Mouse (Mus musculus) T-helper 1 cell (primary cell): ENCODE measurements around the gene Lmx1b.

ENCODE experiments used
- in situ Hi-C: fragments of 300-600 bp; cut with MboI, MseI; formaldehyde crosslinking; loops from one replicate; pipeline ENCODE4 v1.15.1; 2025; ENCODE audit warnings: high pct_unique_total_duplicates

The Lmx1b gene

DNA sequence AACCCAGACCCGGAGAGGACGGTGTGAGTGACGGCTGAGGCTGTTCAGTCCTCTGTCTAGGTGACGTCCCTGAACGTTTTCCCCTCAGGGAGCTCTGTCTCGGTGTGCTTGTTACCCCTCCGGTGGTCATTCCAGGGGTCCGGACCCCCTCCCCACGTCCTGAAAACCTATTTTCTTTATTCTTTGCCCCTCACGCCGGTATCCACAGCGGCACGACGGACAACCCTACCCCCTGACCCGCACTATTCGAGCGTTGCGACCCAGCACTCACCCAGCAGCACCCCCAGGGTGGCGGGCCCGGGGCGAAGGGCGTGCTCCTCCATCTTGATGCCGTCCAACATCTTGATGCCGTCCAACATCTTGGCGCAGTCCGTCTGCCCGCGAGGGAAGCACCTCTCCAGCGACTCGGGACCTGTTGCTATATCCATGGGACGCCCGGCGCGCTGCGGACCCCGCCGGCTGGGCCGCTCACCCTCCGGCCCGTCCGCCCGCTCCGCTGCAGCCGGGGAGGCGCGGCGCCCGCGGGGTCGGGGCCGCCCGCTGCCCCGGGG lies at the start of gene Lmx1b:
Gene Lmx1b, minus strand, starts transcription at position 341 of the 551 bp plus-strand sequence.
- in situ Hi-C loops: no loop called here

DNA sequence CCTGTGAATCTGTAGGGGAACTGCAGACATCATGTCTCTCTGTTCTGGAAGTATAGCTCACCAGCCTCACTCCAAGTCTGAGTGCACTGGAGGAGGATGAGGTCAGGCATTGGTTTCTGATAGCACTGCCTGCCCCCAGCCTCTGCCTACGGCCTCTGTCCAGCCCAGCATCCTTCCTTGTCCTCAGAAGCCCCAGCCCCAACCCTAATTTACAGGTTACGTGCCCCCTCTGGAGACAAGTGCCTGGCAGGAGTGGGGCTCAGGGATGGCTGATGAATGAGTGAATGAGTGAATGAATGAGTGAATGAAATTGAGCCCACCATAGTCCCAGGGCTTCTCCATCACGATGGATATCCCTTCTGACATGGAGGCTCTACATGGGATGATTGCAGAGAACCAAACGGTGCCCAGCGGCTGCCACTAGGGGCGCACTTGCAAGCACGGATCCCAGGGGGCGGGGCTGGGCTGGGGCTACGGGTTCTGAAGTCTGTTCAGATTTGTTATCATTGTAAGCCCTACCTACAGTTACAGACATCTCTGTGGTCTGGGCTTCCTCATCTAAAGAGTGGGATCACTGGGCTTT lies 49.7 kb upstream of the Lmx1b start:
- in situ Hi-C loops: no loop called here

DNA sequence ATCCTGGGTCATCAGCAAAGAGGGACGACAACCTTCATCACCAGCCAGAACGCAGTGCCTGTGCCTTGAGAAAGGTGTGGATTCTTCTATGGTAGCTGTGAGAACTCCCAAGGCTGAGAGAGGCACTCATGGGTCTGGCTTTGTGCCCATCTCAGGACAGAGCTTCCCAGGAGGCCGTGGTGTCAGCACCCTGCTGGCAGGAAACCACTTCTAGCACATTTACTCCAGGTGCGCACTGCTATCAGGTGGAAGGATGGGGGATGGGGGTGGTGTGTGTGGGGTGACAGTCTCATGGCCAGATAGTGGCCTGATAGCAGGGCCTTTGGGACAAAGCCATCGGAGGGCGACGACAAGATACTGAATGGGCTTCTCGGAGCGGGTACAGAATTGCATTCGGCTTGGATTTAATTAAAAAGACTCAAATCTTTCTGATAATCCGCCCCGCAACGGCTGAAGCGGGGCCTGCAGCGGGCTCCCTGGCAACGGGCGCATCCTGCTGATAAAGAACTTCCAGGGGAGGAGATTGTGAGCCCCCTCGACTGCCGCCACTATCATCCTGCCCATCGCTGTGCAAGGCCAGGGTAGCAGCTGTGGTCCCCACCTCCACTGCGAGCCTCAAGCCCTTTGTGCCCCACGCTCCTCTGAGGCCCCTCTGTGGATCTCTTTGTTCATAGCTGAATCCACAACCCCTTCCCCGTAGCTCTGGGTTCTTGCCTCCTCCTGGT lies 49.0 kb upstream of the Lmx1b start:
- in situ Hi-C loops: no loop called here

DNA sequence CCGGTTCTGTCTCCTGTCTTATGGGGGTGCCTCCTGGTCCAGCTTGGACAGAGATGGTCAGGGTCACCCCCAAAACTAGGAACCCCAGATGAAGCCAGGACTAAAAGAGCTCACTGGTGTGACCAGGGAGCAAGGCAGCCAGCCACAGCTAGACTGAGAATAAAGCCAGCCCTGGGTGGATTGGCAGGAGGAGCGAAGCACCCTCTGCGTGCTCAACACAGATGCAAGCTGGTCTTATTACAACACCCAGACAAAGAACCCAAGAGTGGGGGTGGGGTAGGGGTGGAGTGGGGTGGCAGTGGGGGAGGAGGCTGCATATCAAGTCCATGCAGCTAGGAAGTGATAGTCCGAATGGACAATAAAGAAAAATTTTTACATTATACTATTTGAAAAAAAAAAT lies 43.3 kb upstream of the Lmx1b start:
- in situ Hi-C loops: loop anchor here (5.0 kb wide), 1 partner anchor 49 kb away; no protein-coding TSS in a partner anchor

DNA sequence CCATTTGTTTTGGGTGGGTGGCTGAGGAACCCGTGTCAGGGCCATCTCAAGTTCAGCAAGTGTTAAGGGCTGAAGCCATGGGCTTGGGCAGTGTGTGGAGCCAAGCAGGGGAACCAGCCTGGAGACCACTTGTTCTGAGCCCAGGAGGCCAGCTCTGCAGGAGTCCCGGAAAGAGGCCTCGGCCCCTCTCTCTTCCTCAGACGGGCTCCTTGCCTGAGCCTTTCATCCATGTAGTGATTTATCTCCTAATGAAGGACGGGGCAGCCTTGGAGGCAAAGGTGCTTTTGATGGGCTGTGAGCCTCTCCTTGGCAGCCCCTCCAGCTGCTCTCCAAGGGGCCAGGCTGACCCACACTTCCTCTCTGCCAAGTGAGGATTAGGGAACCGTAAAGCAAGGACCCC lies 42.8 kb upstream of the Lmx1b start:
- in situ Hi-C loops: loop anchor here (5.0 kb wide), 1 partner anchor 49 kb away; no protein-coding TSS in a partner anchor

DNA sequence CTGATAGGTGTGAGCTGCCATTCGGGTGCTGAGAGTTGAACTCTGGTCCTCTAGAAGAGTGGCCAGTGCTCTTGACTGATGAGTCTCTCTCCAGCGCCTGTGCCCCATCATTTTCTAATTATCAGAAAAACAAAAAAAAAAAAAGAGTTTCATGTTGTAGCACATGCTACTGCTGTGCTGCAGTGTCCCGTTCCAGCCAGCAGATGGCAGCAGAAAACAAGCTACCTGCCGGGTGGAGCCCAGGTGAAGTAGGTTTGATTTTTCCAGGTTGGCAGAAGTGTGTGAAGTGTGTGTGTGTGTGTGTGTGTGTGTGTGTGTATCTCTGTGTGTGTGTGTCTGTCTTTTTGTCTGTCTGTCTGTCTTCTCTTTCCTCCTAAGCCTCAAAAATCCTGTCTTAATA lies 41.9 kb upstream of the Lmx1b start:
- in situ Hi-C loops: loop anchor here (5.0 kb wide), 1 partner anchor 50 kb away; no protein-coding TSS in a partner anchor

DNA sequence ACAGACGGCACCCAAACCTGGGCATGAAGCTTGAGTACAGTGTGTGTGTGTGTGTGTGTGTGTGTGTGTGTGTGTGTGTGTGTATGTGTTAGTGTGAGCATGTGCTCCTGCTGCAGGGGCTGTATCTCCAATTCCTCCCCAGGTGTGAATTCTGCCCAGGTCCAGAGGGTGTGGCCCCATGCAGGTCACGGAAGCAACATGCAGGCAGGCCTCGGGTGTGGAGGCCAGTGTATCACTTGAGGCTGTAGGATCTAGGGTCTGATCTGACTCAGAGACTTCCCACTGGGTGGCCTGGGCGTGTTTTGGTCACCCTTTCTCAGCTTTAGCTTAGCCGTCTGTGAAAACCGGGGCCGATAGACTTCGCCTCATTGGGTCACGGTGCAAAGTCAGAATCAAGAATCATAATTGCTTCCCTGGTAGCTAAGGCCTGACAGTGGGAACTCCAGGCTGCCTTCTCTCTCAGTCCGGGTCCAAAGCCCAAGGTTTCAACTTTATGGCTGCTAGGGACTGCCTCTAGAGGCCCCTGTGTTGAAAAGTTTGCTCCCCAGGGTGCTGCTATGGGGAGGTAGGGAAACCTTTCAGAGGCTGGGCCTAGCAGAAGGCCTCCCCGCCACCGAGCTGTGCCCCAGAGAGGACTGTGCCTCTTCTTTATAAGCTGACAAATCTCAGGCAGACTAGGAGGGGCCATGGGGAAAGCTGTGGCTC lies 38.8 kb upstream of the Lmx1b start:
- in situ Hi-C loops: no loop called here

DNA sequence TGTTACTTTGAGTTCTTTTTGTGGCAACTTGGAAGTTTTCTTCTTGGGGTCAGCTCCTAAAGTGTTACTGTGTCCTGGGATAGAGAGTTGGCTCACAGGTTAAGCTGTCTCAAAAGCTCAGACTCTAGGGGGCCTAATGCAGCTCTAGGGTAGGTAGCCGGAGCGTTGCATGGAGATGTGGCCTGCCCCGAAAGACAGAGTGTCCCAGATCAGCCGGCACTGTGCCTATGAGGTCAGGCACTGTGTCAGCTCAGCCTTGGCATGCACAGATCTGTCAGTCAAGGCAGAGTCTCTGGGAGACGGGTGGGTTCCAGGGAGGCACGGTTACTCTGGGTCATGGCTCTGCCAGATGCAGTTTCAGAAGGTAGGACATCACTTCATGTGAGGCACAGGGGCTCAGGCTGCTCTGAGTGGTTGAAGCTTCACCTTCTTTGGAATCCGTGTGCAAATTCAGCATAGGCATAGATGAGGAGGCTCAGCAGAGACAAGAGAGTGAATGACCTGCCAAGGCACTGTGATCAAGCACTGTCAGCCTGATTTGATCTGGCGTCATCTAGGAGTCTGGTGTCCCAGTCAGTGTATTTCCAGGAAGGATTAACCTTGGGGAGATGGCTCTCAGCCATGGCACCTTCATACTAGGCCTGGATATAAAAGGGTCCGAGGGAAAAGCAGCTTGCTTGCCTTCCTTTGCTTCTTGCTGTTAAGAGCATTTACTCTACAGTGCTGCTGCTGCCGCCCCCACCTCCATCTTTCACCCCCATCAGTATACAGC lies 32.6 kb upstream of the Lmx1b start:
- in situ Hi-C loops: no loop called here

DNA sequence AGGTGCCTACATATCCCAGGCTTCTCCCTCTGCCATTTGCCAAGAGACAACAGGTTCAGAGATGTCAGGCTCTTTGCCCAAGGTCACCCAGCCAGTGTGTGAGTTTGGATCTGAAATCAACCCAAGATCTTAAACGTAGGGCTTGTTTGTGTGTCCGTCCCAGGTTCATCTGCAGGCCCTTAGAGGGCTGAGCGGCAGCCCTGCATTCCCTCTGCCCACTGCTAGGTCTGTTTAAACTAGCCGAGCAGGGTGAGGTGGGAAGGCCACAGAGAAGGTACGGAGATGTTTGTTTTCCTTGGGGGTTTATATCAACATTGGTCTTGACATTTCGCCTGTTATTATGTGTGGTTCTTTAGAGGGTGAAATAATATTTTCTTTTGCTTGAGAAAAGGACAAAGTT lies 28.4 kb upstream of the Lmx1b start:
- in situ Hi-C loops: no loop called here

DNA sequence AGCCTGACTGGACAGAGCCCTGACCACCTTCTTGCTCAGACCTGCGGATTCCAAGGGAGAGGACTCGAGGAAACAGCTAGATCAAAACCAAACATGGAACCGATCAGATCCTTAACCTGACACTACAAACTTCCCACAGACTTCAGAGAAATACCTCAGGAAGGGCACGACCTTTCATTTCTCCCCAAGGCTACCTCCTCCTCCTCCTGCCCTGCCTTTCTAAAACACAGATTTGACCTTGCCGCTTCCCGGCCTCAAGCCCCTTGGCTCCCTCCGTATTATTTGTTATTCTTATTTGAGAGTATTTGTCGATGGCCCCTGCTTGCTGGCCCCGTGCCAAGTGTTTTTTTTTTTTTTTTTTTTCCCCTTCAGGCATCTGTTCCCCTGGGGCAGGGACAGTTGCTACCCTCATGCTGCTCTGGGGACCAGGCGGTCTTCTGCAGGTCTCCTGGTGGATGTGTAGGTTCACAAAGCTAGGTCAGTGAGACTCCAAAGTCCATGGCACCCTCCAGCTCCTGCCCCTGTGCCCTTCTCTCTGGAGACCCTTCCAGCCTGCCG lies 26.2 kb upstream of the Lmx1b start:
- in situ Hi-C loops: no loop called here

DNA sequence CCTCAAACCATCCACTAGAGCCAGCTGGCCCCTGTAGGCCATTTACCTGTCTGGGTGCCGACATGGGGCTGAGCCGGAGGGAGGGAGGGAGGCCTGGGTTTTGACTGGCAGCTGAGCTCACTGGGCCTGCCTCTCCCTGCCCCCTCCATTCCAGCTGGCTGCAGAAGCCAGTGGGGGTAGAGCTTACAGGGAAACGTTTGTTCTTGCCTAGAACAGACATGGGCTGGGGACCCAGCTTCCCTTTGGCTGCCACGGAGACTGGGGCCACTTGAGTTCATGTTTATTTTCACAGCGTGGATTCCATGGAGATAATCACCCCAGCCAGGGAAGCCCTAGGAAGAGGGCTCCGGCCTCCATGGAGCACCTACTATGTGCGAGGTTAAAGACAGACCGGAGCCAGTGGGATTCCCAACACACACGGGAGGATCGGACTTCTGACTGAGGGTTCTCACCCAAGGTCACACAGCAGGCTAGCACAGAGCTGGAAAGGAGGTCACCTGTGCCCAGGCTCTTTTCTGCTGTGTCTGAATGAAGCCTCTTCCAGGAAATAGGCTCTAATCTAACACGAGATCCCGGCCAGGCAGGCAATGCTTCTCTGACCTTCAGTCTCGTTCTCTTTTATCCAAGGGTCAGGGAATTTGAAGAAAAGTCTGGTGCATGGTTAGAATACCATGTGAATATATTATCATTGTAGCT lies 25.2 kb upstream of the Lmx1b start:
- in situ Hi-C loops: no loop called here

DNA sequence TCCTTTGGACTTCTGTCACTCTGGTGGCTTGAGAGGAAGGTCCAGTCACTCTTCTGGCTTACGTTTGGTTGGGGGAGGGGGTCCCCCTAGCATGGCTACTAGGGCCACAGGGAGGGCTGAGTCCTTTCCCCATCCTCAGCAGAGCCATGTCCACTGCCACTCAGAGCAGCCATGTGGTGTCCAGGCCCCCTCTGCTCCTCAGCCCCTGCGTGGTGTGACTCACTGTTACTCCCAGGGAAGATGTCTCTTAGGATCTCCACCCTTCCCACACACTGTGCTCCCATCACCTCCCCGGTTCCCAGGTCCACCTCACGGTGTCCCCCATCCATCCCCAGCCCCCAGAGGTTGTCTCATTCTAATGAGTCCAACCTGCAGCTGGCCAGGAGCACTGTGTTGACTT lies 24.4 kb upstream of the Lmx1b start:
- in situ Hi-C loops: no loop called here

DNA sequence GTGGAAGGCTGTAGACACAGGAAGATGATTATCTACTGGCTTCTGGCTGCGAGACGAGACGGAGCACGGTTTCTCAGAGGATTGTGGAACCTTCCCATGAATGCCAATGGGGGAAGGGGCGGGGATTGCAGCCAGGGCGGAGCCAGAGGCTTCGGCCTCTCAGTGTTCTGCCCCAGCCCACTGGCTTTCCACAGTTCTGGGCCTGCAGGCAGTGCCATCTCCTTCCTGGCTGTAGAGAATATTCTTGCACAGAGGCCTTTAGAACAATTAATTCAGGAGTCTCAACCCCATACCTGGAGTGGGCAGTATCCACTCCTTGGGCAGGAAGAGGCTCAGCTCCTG lies 18.9 kb upstream of the Lmx1b start:
- in situ Hi-C loops: loop anchor here (10.0 kb wide), 1 partner anchor 1566 kb away; no protein-coding TSS in a partner anchor

DNA sequence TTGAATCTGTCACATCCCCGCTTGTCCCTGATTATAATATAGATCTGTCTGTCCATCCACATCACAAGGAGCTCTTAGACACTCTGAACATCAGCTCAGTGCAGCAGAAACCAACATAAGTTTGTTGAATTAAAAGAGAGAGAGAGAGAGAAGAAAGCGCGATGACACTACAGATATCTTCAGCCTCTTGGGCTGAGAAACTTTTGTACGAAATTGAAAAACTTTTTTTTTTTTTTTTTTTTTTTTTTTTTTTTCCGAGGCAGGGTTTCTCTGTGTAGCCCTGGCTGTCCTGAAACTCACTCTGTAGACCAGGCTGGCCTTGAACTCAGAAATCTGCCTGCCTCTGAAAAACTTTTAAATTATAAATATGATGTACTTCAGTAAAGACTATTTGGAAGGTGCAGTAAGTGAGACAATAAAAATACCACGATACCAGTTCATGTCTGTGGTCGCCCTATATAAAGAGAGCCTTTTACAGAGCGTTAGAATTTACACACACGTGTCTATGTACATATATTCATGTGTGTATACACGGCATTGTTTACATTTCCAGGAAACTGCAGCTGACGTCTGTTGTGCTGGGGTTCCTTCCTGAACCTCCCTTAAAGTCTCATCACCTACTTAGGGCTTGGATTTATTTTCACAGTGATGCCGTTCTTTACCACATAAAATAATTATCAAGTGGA lies 18.4 kb upstream of the Lmx1b start:
- in situ Hi-C loops: loop anchor here (10.0 kb wide), 1 partner anchor 1566 kb away; no protein-coding TSS in a partner anchor

DNA sequence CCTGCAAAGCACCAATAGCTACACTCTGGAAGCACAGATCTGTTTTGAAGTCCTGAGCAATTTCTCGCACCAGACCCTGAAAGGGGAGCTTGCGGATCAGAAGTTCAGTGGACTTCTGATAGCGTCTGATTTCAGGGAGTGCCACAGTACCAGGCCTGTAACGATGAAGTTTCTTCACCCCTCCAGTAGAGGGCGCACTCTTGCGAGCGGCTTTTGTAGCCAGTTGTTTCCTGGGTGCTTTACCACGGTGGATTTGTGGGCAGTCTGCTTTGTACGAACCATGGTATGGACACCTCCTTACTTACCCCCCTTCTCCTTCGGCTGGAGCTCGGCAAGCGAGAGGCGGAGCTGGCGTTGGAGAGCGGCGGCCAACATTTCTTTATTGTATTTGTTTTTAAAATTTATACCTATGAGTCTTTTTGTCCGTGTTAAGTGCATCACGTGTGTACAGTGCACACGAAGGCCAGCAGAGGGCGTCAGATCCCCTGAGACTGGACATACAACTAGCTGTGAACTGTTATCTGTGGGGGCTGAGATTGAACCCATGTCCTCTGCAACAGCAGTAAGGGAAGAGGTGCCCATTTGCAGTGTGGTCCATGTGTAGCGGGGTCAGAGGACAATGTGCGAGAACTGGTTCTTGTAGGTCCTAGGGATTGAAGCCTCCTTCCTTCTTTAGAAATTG lies 12.3 kb upstream of the Lmx1b start:
- in situ Hi-C loops: loop anchor here (10.0 kb wide), 1 partner anchor 1572 kb away; no protein-coding TSS in a partner anchor

DNA sequence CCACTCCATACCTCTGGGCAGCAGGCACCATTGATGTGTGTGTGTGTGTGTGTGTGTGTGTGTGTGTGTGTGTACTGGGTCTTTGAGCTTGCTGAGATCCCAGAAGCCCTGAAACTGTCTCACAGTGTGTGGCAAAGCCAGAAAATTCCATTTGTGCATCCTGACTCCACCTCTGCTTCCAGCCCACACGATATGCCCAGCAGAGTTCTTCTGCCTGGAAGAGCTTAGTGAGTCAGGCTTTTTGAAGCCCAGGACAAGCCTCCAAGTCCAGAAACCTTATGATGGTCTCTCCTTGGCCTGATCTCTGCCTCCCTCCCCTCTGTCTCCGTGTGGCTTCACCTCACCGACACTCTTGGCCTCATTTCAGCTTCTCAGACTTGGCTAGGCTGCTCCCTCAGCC lies 9.1 kb upstream of the Lmx1b start:
- in situ Hi-C loops: no loop called here

DNA sequence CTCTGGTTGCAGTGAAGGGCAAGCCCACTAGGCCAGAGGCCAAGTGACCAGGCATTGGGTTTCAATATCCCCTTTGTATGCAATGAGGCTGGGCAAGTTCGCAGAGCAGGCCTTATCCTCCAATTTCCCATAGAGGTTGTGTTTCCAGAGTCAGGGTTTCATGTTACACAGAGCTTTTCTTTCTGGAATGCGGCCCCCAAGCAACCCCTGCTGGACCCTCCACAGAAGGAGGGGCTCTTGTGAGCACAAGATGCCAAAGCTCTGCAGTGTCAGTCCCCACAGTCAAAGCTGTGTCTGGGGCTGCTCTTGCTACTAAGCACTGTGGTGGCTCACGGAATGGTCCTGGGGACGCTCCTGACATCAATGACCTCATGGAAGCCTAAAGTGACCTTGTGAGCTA lies 8.6 kb upstream of the Lmx1b start:
- in situ Hi-C loops: no loop called here

DNA sequence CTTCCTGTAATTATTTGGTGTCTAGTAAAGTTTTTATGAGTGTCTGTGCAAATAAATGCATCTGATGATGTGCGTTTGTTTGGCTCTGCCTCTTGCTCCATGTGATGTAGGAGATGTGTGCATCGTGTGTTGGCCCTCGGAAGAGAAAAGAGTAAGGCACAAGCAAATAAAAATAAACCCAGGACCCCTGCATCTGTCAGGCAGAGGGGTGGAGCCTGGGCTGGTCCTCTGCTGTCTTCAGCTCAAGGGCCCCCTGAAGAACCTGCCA lies 5.9 kb upstream of the Lmx1b start:
- in situ Hi-C loops: no loop called here

DNA sequence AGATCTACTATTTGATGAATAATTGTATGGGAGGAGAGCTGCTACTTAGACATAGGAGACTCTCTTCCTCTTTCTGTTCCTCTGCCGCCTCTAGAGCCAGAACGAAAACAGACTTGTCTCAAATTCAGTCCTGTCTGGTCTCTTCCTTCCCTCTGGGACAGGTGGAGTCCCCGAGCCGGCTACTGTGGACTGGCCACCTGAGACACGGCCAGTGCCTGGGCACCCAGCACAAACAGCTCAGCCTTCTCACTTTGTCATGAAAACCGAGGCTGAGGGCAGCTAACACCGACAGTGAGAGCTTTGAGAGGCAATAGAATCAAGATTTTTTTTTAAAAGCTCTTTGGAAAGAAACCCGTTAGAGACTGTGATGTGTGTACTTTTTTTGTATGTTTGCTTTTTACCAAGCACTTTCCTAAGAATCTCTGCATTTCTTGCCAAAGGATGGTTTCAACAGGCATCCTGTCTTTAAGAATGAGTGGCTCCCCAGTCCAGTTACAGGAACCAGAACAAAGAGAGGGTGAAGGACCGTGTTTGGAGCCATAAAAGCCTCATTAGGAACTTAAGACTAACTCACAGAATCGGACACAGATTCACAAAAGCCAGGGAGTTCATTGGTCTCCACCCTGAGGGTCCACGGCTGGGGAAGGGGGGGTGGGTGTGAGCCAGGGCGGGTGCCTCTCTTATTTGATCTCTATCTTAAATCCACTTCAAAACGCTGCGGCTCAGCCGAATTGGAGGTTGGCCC lies 5.4 kb upstream of the Lmx1b start:
- in situ Hi-C loops: no loop called here
